Mouse (Mus musculus): ENCODE measurements around the gene Neurod1. TPM values are rescaled to one million over a fixed set of nuclear protein-coding genes. Genes with fewer than 3 reads are reported as not detected.

The Neurod1 gene
- polyA plus RNA-seq, 1 experiment, result not detected

DNA sequence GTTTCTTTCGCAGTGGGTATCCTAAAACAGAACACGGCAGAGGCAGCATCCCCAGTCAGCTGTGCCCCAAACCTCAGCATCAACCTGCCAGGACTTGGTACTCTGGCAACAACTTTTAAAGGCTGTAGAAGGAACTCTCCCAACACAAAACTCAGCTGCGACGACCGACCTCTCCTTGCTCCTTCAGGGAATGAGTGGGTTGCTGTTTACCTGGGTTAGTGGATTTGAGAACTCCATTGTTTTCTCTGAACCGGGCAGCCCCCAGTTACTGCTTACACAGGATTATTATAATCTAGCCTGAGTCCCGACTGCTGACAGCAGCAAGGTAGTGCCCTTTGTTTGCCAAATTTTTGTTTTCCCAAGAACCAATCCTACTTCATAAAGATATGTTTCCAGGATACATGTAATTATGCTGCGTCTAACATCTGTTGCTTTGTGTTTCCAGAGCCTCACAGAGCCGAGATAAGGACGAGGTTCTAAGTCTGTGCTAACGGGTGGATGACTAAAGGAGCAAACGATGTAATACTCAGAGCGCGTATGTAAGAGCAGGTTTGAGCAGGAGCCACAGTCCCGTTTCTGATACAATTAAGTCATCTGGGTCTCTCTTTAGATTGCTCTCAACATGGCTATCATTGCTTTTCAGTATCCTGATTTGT lies 46.2 kb downstream of the Neurod1 start:
- 76% methylated on average over 15 of the region's 15 CpGs for WGBS
- no peaks in the 10 kb centered on the region for H3K4me1 ChIP-seq (replicated peaks; ENCODE audit: control insufficient read depth, insufficient read depth, low read length)
- H3K27ac ChIP-seq (ENCODE audit: control insufficient read depth, insufficient read depth, low read length), result no peak overlapping the region
- H3K36me3 ChIP-seq (ENCODE audit: control insufficient read depth, insufficient read depth, low read length), result no peaks in the 10 kb centered on the region
- no peak for DNase-seq
- H3K27me3 ChIP-seq (ENCODE audit: control insufficient read depth, insufficient read depth, low read length), result no peaks in the 10 kb centered on the region
- no peak overlapping the region for H3K4me3 ChIP-seq (ENCODE audit: control insufficient read depth, insufficient read depth, low read length)
- TF ChIP-seq CTCF (IDR thresholded peaks at IDR 0.05; ENCODE audit: borderline replicate concordance, control insufficient read depth, extremely low read depth, insufficient read depth, low read length, poor library complexity), result no peak
- TF ChIP-seq POLR2A (IDR thresholded peaks at IDR 0.05; ENCODE audit: control insufficient read depth, extremely low read depth, insufficient read depth, low read length, poor library complexity), result no peak

DNA sequence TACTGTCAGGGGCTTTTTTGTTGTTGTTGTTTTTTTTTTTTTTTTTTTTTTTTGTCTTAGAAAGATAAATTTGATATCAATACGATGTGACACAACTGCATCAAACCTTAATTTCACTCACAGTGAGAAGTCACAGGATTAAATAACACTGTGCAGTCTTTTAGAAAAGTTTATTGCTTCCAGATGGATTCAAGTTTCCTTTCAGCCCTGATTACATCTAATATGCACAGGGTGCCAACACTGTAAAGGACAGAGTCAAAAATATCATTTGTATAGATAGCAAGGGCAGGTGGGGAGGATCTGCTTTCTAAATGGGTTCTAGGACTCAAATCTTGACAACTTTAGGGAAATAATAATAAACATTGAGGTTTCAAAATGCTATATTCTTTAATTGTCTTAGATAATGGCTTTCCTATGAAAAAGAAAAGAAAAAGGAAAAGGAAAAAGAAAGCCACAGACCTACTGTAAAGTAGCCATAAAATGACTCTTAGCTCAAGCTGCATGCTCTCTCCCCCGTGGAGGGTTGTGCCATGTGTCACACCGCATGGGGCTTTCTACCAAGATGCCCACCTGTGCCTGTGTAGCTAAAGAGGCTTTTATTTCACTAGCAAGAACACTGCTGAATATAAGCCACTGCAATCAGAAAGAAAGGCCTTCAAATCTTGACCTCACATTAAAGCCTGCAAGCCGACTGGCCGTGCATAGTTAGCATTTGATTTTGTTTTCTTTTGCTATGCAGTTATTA lies 50.7 kb downstream of the Neurod1 start:
- H3K36me3 ChIP-seq (ENCODE audit: control insufficient read depth, insufficient read depth, low read length), result no peaks in the 10 kb centered on the region
- DNase-seq, result no peak
- H3K4me1 ChIP-seq (replicated peaks; ENCODE audit: control insufficient read depth, insufficient read depth, low read length), result no peaks in the 10 kb centered on the region
- H3K27ac ChIP-seq (ENCODE audit: control insufficient read depth, insufficient read depth, low read length), result no peak overlapping the region
- TF ChIP-seq CTCF (IDR thresholded peaks at IDR 0.05; ENCODE audit: borderline replicate concordance, control insufficient read depth, extremely low read depth, insufficient read depth, low read length, poor library complexity) (no peak), POLR2A (IDR thresholded peaks at IDR 0.05; ENCODE audit: control insufficient read depth, extremely low read depth, insufficient read depth, low read length, poor library complexity) (no peak)
- WGBS, result 83% methylated on average over 5 of the region's 5 CpGs
- H3K27me3 ChIP-seq (ENCODE audit: control insufficient read depth, insufficient read depth, low read length), result no peaks in the 10 kb centered on the region
- H3K4me3 ChIP-seq (ENCODE audit: control insufficient read depth, insufficient read depth, low read length), result no peak overlapping the region

Other genes starting within 250 kb of the Neurod1 start
- gene Itga4, start 201.3 kb downstream of the Neurod1 start, polyA plus RNA-seq (2012; rRNA removed), result 26.2 and 27.5 TPM in 2 replicates
- 1.3 and 1.6 TPM in 2 replicates for gene Cerkl, start within 50 bp of the Neurod1 start, polyA plus RNA-seq (2012; rRNA removed)
- 6.3 and 6.7 TPM in 2 replicates for gene Itprid2, start 178.6 kb upstream of the Neurod1 start, polyA plus RNA-seq (2012; rRNA removed)